In the genomic region with DNA sequence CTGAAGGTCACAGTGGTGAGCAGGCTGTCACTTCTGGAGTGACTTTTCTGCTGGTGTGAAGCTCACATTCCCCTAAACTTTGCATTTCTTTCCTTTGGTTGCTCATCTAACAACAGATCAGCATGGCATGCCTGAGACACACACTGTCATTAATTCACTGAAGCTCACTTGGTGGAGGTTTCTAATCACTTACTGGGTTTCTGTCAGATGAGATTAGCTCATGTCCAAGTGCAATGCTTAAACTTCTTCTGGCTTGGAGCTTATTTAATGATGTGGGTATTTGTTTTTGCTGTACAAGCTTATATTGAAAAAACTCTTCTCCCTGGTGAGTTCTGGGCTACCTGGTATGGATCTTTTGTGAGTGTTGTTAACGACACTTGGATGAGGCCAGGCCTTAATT, we compare ENCODE assay signal across 28 mouse cellular contexts.
"Had no signal": no experiment of that assay in that cellular context is flagged by ENCODE, and none has a peak within 500 bp of the region (broad histone marks: within the 10 kb centered on the region; RNA-seq: fewer than 3 reads in every experiment).

No protein-coding gene starts in this region.

- H3K9me3 ChIP-seq: embryonic facial prominence, embryonic 10.5 days; embryonic facial prominence, embryonic 12.5 days; embryonic facial prominence, embryonic 13.5 days; embryonic facial prominence, embryonic 15.5 days; forebrain, embryonic 10.5 days; forebrain, embryonic 12.5 days; forebrain, embryonic 13.5 days; forebrain, embryonic 15.5 days had no signal

- ATAC-seq: forebrain, embryonic 13.5 days; forebrain, embryonic 14.5 days; forebrain, embryonic 15.5 days; forebrain, embryonic 16.5 days had no signal

- H3K36me3 ChIP-seq: embryonic facial prominence, embryonic 10.5 days; embryonic facial prominence, embryonic 12.5 days; embryonic facial prominence, embryonic 13.5 days; embryonic facial prominence, embryonic 15.5 days; forebrain, embryonic 10.5 days; forebrain, embryonic 12.5 days; forebrain, embryonic 15.5 days had no signal

- H3K27ac ChIP-seq: embryonic facial prominence, embryonic 10.5 days; embryonic facial prominence, embryonic 12.5 days; embryonic facial prominence, embryonic 13.5 days; embryonic facial prominence, embryonic 15.5 days; forebrain, embryonic 10.5 days; forebrain, embryonic 12.5 days; forebrain, embryonic 13.5 days; forebrain, embryonic 15.5 days; gastrocnemius, adult 2 months; heart, adult 2 months had no signal

- H3K4me3 ChIP-seq: embryonic facial prominence, embryonic 10.5 days; embryonic facial prominence, embryonic 12.5 days; embryonic facial prominence, embryonic 13.5 days; embryonic facial prominence, embryonic 15.5 days; erythroblast, embryonic 14.5 days; forebrain, embryonic 10.5 days; forebrain, embryonic 12.5 days; forebrain, embryonic 13.5 days; forebrain, embryonic 15.5 days; gastrocnemius, adult 2 months; heart, adult 2 months had no signal

- DNase-seq: cerebellum, adult 2 months; cerebellum, adult 8-10 months; cerebellum, adult 9-10 months; cerebellum, adult 9-11 months; cerebellum, postnatal 10 days; cerebellum, postnatal 14 days; cerebellum, postnatal 25 days; cerebellum, postnatal 36 days; embryo, embryonic 11 days; gastrocnemius, adult 2 months; gastrocnemius, postnatal 10 days; gastrocnemius, postnatal 14 days; gastrocnemius, postnatal 25 days; gastrocnemius, postnatal 36 days; heart, adult 11 months; heart, adult 18-20 months; heart, adult 2 months had no signal

- H3K27me3 ChIP-seq: embryonic facial prominence, embryonic 12.5 days; embryonic facial prominence, embryonic 13.5 days; embryonic facial prominence, embryonic 15.5 days; forebrain, embryonic 12.5 days; forebrain, embryonic 13.5 days; forebrain, embryonic 15.5 days had no signal

- H3K9ac ChIP-seq: embryonic facial prominence, embryonic 12.5 days; embryonic facial prominence, embryonic 13.5 days; embryonic facial prominence, embryonic 15.5 days; forebrain, embryonic 12.5 days; forebrain, embryonic 13.5 days; forebrain, embryonic 15.5 days had no signal

- H3K4me1 ChIP-seq: embryonic facial prominence, embryonic 12.5 days; embryonic facial prominence, embryonic 13.5 days; embryonic facial prominence, embryonic 15.5 days; forebrain, embryonic 12.5 days; forebrain, embryonic 13.5 days; forebrain, embryonic 15.5 days had no signal

- H3K4me2 ChIP-seq: embryonic facial prominence, embryonic 12.5 days; embryonic facial prominence, embryonic 13.5 days; embryonic facial prominence, embryonic 15.5 days; forebrain, embryonic 12.5 days; forebrain, embryonic 13.5 days; forebrain, embryonic 15.5 days had no signal
